Mouse (Mus musculus) adipocyte (in vitro differentiated cells): ENCODE measurements around the gene Prdx2.

ENCODE experiments used
- DNase-seq: peaks from one replicate; pipeline ENCODE4 v3.0.0-alpha.2; 2016; ENCODE audit warnings: low spot score

Gene Prdx2

DNA sequence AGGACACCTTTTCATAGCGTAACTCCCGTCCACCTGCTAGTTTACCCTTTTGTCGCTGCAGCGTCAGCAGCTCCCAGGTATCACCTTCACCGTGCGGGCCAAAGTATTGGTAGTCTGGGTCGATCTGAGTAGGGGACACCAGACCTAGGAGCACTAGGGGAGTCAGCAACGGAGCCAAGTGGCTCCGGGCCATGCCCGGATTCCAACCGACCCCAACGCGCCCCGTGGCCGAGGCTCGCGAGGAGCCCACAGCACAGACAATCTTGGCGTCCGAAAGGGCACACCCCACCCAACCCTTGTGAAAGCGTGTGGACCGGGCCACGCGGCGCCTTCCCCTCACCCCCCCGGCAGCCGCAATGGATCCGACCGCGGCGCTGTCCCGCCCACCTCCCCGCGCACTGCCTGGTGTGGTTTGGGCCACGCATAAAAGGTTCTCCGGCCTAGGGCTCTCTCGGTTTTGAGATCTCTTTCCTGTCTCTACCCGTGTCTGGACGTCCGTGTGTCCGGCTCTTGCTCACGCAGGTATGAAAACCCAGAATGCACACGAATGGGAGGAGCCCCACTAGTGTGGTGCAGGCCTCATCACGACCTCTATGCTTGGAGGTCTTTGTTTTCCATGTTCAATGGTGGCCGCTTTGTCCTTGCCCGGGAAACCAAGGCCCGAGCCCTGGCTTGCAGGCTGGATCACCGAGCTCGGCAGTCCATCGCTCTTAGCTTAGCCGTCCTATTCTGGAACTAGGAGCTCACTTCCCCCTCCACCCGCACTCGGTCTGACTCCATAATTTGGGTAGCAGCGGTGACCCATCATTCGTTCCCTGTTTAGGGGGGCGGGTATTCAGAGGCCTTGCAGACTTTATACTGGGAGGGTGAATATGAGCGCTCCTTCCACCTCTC is at the start of gene Prdx2, which contains the start of the genes Gm49661 and Rnaseh2a:
Gene Prdx2, plus strand, starts transcription at position 347 of the 894 bp plus-strand sequence.
Gene Gm49661, minus strand, starts transcription at position 193 of the 894 bp plus-strand sequence.
Gene Rnaseh2a, minus strand, starts transcription at position 527 of the 894 bp plus-strand sequence.
- peak; percentile 82 for DNase-seq

DNA sequence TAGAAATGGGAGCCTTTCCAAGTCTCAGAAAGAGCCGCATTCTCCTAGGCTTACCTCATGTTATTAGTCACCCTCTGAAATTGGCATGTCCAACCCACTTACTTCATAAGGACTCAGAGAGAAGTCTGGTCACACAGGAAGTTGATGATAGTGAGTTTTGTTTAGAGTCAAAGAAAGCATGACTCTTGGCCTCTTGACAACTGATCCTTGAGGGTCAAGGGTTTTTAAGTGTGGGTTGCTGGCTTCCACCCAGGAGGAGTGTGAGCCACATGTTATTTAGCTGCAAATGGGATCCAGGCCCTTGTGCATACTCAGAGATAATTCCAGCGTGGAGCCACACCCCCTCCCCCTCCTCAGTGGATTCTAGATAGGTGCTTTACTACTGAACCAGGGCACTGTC is 47.8 kb upstream of the Prdx2 start:
- DNase-seq, result peak; percentile 70

GRCm38 (mm10) chr8:84925557-84925956 is 43.8 kb upstream of the Prdx2 start:
- DNase-seq, result no peak

- DNase-seq, result no peak
Measured at GRCm38 (mm10) chr8:84927513-84927912, 41.9 kb upstream of the Prdx2 start.

- DNase-seq, result peak; percentile 62
Measured at GRCm38 (mm10) chr8:84928456-84929306, 40.7 kb upstream of the Prdx2 start.

GRCm38 (mm10) chr8:84930582-84930981 is 38.8 kb upstream of the Prdx2 start:
- DNase-seq, result no peak

- DNase-seq, result no peak
Measured at GRCm38 (mm10) chr8:84933767-84934559, 35.4 kb upstream of the Prdx2 start.

- no peak for DNase-seq
Measured at GRCm38 (mm10) chr8:84934860-84935259, 34.5 kb upstream of the Prdx2 start.

DNA sequence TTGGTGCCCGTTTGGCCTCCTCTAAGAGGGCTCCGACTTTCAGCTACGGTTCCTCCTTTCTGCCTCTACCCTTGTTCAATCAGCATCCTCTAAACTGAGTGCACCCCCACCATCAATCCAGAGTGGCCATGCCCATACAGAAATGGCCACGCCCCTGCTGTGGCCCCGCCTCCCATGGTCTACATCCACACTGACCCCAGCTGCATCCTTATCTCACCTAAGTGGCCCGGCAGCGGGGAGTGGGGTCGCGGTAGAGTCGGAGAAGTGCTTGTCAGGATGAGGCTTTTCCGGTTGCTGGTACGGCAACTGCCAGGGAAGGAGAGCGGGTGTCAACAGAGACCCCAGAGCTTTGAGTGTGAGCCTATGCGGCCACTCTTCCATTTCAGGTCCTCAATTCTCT is 33.9 kb upstream of the Prdx2 start:
- DNase-seq, result no peak

DNA sequence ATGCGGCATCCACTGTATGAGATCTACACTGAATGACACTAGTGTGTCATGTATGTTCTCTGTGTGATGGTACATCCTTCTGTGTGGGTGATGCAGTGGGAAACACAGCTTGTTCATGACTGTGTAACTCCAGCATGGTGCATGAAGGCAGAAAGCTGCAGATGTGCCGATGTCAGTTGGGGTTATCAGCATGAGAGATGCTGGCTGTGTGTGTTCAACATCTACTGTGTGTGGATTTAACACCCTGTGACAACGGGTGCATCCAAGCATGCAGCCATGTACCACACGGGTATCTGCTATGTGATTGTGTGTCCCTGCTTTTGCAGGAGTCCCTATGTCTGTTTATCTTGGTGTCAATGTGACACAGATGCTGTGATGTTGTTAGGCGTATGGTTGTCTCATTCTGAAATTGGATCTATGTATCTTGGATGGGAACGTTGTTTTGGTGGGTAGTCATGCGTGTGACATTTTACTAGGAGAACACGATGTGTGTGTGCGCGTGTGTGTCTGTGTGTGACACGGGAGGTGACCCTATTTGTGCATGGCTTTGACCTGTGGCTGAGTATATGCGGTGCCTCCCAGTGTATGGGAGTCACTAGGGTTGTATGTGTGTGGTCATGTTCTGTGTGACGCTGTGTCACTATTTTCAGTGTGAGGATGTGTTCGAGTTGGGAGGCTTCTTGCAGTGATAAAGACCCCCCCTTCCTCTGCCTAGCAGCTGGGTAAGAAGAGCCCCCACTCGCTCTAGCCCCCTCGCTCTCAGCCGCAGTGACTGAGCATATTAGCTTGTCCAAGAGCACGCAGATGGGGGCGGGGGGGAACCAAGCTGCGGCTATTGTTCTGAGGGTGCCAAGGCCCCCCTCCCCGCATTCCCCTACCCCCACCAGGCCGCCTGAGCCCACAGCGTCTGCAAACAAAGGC is 33.1 kb upstream of the Prdx2 start:
- no peak for DNase-seq

DNA sequence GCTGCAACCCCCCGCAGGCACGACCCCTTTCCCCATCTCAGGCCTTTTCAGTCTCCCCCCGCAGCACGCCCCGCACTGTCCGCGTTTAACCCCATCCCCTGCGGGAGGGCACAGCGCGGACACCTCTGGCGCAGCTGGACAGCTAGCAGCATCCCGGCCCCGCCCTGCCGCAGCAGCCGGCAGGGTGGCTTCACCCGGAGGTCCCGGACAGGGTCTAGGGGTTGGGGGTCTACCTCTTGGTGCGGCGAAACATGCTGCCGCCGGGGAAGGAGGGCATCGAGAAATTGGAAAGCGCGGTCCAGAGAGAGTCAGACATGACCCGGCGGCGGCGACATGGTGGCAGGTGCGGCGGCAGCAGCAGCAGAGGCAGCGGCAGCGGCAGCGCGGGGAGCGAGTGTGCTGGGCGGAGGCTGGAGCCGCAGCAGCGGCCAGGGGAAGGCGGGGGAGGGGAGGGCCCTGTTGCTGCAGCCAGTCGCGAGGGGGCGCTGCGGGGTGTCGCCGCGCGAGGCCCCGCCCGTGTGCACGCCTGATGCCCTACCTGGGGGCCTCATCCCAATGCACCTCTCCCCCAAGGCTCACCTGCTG is 32.3 kb upstream of the Prdx2 start, which contains the start of gene Mast1:
Gene Mast1, minus strand, starts transcription at position 398 of the 585 bp plus-strand sequence.
- DNase-seq, result no peak

- DNase-seq, result no peak
Measured at GRCm38 (mm10) chr8:84937620-84938485, 31.5 kb upstream of the Prdx2 start.

DNA sequence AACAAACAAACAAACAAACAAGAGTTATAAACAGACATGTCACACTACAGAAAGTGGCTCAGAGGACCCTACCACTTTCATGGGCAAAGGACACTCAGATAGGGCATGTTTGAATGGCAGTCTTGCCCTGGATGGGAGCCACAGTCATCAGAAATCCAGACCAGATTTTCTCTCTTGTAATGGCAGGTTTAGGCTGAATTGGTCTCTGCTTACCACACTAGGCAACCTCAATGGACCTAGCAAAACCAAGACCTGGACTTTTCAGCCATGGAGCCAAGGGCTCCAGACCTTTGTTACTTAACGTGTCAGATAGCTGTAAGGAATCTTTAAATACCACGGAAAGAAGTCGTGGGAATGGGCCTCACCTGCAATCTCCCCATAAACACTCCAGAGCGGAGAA is 25.7 kb upstream of the Prdx2 start:
- no peak for DNase-seq

DNA sequence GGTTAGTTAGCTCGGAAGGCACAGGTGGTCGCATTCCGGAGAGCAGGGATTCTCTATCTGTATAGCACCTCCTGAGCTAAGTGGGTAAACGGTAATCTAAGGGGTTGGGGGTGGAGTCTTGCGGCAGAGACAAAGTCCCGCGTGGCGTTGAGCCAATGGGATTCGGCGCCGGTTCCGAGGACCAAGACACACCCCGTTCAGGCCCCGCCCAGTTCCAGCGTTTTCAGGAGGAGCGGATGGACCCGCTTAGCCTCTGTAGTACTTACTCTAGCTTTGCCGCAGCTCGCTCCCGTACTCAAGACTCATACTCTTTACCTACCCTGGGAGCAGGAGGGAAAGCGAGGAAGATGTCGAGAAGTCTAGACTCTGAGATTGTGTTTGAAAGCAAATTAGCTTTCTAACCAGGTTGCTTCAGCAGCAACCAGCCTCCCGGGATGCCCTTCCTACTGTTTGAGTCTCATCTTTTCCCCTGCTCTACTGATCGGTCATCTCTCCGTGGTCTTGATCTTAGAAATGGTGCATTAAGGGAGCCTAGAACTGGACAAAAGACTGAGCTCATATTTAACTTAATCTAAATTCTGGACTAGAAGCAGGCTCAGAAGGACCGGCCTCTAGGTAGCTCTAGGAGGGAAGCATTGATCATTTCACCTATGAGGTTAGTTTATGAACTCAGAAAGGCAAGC is 24.8 kb upstream of the Prdx2 start:
- no peak for DNase-seq

DNA sequence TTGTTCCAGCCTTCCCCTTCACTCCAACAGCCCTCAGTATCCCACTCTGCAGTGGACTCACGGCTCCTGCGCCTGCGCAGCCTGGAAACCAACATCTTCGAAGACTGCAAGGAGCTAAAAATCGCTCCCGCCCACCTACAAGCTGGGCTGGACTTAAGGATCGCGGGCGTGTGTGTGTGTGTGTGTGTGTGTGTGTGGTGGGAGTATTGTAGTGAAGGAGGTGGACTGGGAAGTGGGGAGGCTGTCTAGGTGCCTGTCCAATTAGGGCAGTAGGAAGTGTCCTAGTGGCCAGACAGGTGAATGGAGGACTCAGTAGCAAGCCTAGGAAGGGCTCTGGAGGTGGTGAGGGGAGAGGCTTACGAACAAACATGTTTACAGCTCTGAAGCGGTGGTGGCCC is 24.2 kb upstream of the Prdx2 start:
- DNase-seq, result no peak

DNA sequence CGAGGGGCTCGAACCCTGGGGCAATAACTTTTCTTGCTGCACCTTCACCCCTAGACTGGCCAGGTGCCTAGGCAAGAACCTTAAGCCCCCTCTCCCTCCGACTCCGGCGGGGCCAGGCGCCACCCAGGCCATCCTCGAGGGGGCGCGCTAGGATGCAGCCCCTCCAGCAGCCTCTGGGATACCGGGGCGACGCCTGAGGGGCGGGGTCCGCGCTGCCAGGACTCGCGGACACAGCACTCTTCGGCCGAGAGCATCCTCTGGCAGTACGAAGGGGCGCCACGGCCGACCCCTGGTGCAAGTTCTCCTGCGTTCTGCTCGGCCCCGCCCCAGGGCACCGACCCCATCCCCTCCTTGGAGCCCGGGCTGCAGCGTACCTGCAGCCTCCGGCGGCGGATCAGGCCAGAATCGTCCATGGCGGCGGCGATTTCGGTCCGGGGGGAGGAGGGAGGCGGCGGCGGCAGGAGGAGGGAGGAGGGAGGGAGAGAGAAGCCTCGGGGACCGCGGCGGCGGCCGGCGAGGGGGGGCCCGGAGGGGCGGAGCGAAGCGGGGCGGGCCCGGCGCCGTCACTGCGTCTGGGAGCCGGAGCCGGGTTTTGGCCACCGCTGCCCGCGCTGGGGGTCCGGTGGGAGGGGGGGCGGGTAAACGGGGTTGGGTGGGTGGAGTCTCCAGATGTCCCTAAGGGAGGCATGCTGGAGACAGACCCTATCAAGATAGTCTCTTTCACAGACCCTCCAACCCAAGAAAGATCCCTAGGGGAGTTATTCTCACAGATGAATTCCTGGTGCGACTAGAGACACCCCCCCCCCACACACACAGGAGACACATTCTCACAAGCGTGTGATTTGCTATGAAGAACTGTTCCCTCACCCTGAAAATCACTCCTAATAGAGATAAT is 23.5 kb upstream of the Prdx2 start:
- DNase-seq, result no peak

DNA sequence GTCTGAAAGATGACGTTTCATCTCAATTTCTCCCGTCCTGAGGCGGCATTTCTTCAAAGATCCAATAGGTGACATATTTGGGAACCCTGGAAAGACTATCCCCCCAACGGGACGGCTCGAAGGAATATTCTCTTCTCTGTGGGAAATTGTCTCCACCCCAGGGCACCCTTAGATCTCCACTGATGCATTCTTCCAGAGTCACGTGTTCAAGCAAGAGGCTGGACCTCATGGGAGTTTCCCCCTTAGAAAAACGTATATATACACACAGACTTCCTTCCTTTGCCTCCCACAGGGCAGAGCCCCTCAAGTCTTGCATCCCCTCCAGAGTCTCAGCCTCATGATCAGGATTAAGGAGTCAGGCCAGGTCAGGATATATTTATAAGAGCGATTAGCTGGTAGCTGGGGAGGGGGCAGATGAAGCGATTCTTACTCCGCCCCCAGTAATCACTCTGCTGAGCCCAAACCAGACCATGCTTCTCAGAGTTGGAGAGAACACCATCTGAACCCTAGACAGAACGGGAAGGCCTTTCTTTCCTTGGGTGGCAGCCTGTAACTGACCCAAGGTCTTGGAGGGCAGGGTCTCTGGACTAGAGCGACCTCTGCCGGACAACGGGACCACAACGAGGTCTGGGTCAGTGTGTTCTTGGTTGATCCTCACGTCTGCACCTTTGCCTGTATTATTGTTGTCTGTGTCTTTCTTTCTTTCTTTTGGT is 22.7 kb upstream of the Prdx2 start, which contains the start of gene Rtbdn:
Gene Rtbdn, plus strand, starts transcription at position 464 of the 713 bp plus-strand sequence.
- DNase-seq, result no peak
